Mouse (Mus musculus) kidney, adult 2 months (tissue): ENCODE measurements around the gene Ppp1r35.

Experiments used
- CTCF ChIP-seq: fragments of 200-500 bp; conservative IDR thresholded peaks from 2 replicates; pipeline ENCODE4 v1.5.1; 2011; ENCODE audit warnings: low read depth, mild to moderate bottlenecking, control low read depth, low read length, moderate library complexity, mixed read lengths; ENCODE audit not compliant: insufficient read depth, insufficient read length
- POLR2A ChIP-seq: fragments of 200-500 bp; IDR thresholded peaks from one replicate; pipeline ENCODE4 v1.6.1; 2011; ENCODE audit warnings: low read depth, low read length, control low read depth

DNA sequence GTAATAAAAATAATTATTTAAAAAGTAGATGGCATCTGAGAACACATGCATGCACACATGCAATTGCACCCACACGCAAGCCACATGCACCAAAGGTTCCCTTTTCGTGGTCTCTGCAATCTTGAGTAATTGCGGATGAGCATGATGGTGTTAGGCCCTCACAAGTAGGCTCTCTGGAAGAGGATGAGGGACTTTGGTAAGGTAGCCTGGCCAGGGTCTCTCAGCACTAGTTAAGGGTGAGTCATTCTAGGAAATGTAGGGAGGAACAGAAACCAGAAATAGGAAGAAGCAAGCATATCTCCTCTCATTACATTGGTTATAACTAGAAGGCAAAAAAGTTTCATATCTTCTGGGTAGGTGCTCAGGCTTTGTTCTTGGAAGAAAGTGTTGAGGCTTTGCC, 46.4 kb downstream of the Ppp1r35 start:
- no peak for TF ChIP-seq CTCF
- TF ChIP-seq POLR2A, result no peak
